Mouse (Mus musculus): ENCODE results near the gene Mlf2. TPM values are rescaled to one million over a fixed set of nuclear protein-coding genes. Genes with fewer than 3 reads are reported as not detected.

Mlf2 gene
- total RNA-seq, 1 experiment: 196 TPM

DNA sequence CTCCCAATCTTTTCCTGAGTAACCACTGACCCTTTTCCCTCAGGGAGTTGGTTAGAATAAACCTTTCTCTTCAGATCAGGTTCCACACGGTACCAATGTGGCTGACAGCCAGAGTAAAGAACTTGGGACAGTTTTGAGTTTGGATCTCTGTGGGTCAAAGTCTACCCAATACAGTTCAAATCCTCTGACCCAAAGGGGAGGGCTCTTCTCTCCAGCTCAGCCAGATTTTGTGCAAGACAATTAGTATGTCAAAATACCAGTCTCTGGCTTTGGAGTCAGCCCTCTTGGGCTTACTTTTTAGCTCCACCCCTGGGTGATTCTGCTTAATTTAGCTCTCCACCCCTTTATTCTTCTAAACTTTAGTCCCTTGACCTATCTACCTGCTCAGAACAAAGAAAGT, 955 bp upstream of the Mlf2 start:
- TF ChIP-seq ZC3H11A (IDR thresholded peaks at IDR 0.05; ENCODE audit: borderline replicate concordance, low read depth, low read length): no peak
- no peak for TF ChIP-seq CHD2 (IDR thresholded peaks at IDR 0.05; ENCODE audit: low read depth, low read length)
- no peak for TF ChIP-seq ZNF384 (IDR thresholded peaks at IDR 0.05; ENCODE audit: low read depth, low read length)
- no peak for TF ChIP-seq HCFC1 (IDR thresholded peaks at IDR 0.05; ENCODE audit: borderline replicate concordance, insufficient read depth, low read length)
- no peak for TF ChIP-seq MAFK (IDR thresholded peaks at IDR 0.05; ENCODE audit: insufficient read depth, low read depth, low read length)
- in situ Hi-C loops (cut with MboI; ENCODE audit: low sequenced_read_pairs in 2 of 2, unreplicated experiment in 2 of 2): no loop called here
- Histone ChIP-seq H3K4me1 (ENCODE audit: control insufficient read depth in 2 of 2, insufficient read depth in 2 of 2, low read length in 2 of 2, poor library complexity in 1 of 2) (peaks cover 2 to 13% of the 10 kb centered on the region in 2 experiments; a peak in 3 of 4 replicates), H3K27ac (ENCODE audit: insufficient read depth, low read depth, low read length, poor library complexity, severe bottlenecking) (peak overlapping the region; percentile 81; the same call in 1 of the 2 replicates), H3K9me3 (ENCODE audit: control insufficient read depth, insufficient read depth, low read depth, low read length) (no peaks in the 10 kb centered on the region), H3K9ac (ENCODE audit: insufficient read depth, low read depth, low read length, poor library complexity, severe bottlenecking) (no peak overlapping the region; the same call in 1 of the 2 replicates), H3K36me3 (ENCODE audit: control insufficient read depth, insufficient read depth, low read length, poor library complexity, severe bottlenecking) (peaks cover 19% of the 10 kb centered on the region), H3K4me3 (ENCODE audit: insufficient read depth in 1 of 2, low read depth in 1 of 2, low read length in 2 of 2, poor library complexity in 1 of 2, severe bottlenecking in 1 of 2) (peak overlapping the region; percentile 52 to 56; a peak in 3 of 4 replicates)
- no peak for DNase-seq (ENCODE audit: low read depth, low spot score)

DNA sequence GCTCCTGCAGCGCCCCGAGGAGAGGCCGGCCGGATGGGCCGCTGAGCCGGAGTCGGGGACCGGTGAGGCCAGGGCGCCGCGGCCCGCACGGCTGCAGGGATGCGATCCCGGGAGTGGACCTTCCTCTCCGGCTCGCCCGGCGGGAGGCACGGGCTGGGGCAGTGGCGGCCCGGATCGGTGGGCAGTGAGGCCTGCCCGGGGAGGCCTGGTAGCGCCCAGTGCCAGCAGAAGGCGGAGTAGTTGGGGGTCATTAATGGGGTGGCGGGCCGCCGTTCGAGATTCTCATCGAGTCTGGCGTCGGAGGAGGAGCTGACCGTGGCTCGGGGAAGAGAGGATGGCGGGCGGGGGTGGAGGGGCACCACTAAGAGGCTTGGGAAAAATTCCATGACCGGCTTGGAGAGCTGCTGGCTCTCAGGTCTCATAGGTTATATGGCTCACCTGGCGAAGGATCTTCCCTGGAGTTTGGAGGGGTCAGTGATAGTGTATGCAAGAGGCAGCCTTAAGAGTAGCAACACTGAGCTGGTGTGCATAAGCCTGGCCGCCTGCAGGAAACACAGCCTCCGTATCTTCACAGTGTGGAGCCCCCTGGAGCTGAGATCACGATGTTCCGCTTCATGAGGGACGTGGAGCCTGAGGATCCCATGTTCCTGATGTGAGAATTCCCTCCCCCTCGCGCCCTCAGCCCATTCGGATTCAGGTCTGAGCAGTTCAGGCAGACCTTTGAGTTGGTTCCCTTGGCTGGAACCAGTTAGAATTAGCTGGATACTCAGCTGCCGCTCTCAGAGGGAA, 533 bp downstream of the Mlf2 start:
- TF ChIP-seq CHD2 (IDR thresholded peaks at IDR 0.05; ENCODE audit: low read depth, low read length): no peak
- TF ChIP-seq ZC3H11A (IDR thresholded peaks at IDR 0.05; ENCODE audit: borderline replicate concordance, low read depth, low read length): no peak
- no peak for TF ChIP-seq HCFC1 (IDR thresholded peaks at IDR 0.05; ENCODE audit: borderline replicate concordance, insufficient read depth, low read length)
- TF ChIP-seq ZNF384 (IDR thresholded peaks at IDR 0.05; ENCODE audit: low read depth, low read length): no peak
- TF ChIP-seq MAFK (IDR thresholded peaks at IDR 0.05; ENCODE audit: insufficient read depth, low read depth, low read length): no peak
- in situ Hi-C loops (cut with MboI; ENCODE audit: low sequenced_read_pairs in 2 of 2, unreplicated experiment in 2 of 2): no loop called here
- H3K4me1 ChIP-seq (ENCODE audit: control insufficient read depth in 2 of 2, insufficient read depth in 2 of 2, low read length in 2 of 2, poor library complexity in 1 of 2): peaks cover 0 to 5% of the 10 kb centered on the region in 2 experiments; a peak in 1 of 4 replicates
- H3K9me3 ChIP-seq (ENCODE audit: control insufficient read depth, insufficient read depth, low read depth, low read length): no peaks in the 10 kb centered on the region
- peak overlapping the region; percentile 89 to 96 for H3K4me3 ChIP-seq (ENCODE audit: insufficient read depth in 1 of 2, low read depth in 1 of 2, low read length in 2 of 2, poor library complexity in 1 of 2, severe bottlenecking in 1 of 2)
- H3K9ac ChIP-seq (ENCODE audit: insufficient read depth, low read depth, low read length, poor library complexity, severe bottlenecking): peak overlapping the region; percentile 90
- peaks cover 31% of the 10 kb centered on the region for H3K36me3 ChIP-seq (ENCODE audit: control insufficient read depth, insufficient read depth, low read length, poor library complexity, severe bottlenecking)
- no peak for DNase-seq (ENCODE audit: low read depth, low spot score)
- H3K27ac ChIP-seq (ENCODE audit: insufficient read depth, low read depth, low read length, poor library complexity, severe bottlenecking): peak overlapping the region; percentile 62

DNA sequence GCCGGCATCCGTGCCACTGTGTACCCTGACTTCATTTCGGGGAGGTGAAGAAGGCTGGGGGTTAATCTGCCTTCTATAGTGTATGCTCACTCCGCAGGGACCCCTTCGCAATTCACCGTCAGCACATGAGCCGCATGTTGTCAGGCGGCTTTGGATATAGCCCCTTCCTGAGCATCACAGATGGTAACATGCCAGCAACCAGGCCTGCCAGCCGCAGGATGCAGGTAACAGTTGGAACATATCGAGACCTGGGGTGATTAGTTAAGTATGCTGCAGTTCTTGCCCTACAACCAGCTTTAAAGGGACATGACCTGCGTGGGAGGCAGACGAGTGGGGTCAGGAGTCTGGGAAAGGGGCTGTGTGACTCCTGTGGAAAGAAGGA, 1.1 kb downstream of the Mlf2 start:
- peaks cover 31% of the 10 kb centered on the region for H3K36me3 ChIP-seq (ENCODE audit: control insufficient read depth, insufficient read depth, low read length, poor library complexity, severe bottlenecking)
- TF ChIP-seq HCFC1 (IDR thresholded peaks at IDR 0.05; ENCODE audit: borderline replicate concordance, insufficient read depth, low read length) (no peak), MAFK (IDR thresholded peaks at IDR 0.05; ENCODE audit: insufficient read depth, low read depth, low read length) (no peak), CHD2 (IDR thresholded peaks at IDR 0.05; ENCODE audit: low read depth, low read length) (no peak), ZC3H11A (IDR thresholded peaks at IDR 0.05; ENCODE audit: borderline replicate concordance, low read depth, low read length) (no peak)
- no peak for DNase-seq (ENCODE audit: low read depth, low spot score)
- no peaks in the 10 kb centered on the region for H3K9me3 ChIP-seq (ENCODE audit: control insufficient read depth, insufficient read depth, low read depth, low read length)
- peaks cover 0 to 5% of the 10 kb centered on the region in 2 experiments; a peak in 1 of 4 replicates for H3K4me1 ChIP-seq (ENCODE audit: control insufficient read depth in 2 of 2, insufficient read depth in 2 of 2, low read length in 2 of 2, poor library complexity in 1 of 2)
- in situ Hi-C loops (cut with MboI; ENCODE audit: low sequenced_read_pairs in 2 of 2, unreplicated experiment in 2 of 2): no loop called here
- peak overlapping the region; percentile 90 for H3K9ac ChIP-seq (ENCODE audit: insufficient read depth, low read depth, low read length, poor library complexity, severe bottlenecking)
- peak overlapping the region; percentile 89 to 96 for H3K4me3 ChIP-seq (ENCODE audit: insufficient read depth in 1 of 2, low read depth in 1 of 2, low read length in 2 of 2, poor library complexity in 1 of 2, severe bottlenecking in 1 of 2)
- H3K27ac ChIP-seq (ENCODE audit: insufficient read depth, low read depth, low read length, poor library complexity, severe bottlenecking): no peak overlapping the region

DNA sequence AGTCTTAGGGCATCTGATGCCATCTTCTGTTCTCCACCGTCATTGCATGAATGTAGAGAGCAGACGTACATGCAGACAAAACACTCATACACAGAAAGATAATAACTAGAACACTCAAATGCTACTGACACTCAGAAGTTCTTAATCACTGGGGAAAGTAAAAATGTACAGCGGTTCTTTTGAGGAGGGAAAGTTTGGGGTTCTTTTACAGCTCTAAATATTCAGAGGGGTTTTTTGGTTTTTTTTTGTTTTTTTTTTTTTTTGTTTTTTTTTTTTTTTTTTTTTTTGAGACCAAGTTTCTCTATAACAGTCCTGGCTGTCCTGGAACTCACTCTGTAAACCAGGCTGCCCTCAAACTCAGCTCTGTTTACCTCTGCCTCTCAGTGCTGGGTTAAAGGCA, 1.9 kb downstream of the Mlf2 start:
- Histone ChIP-seq H3K36me3 (ENCODE audit: control insufficient read depth, insufficient read depth, low read length, poor library complexity, severe bottlenecking) (peaks cover 35% of the 10 kb centered on the region), H3K9me3 (ENCODE audit: control insufficient read depth, insufficient read depth, low read depth, low read length) (no peaks in the 10 kb centered on the region), H3K27ac (ENCODE audit: insufficient read depth, low read depth, low read length, poor library complexity, severe bottlenecking) (no peak overlapping the region), H3K4me3 (ENCODE audit: insufficient read depth in 1 of 2, low read depth in 1 of 2, low read length in 2 of 2, poor library complexity in 1 of 2, severe bottlenecking in 1 of 2) (no peak overlapping the region), H3K4me1 (ENCODE audit: control insufficient read depth in 2 of 2, insufficient read depth in 2 of 2, low read length in 2 of 2, poor library complexity in 1 of 2) (peaks cover 0 to 8% of the 10 kb centered on the region in 2 experiments; a peak in 1 of 4 replicates), H3K9ac (ENCODE audit: insufficient read depth, low read depth, low read length, poor library complexity, severe bottlenecking) (no peak overlapping the region)
- TF ChIP-seq CHD2 (IDR thresholded peaks at IDR 0.05; ENCODE audit: low read depth, low read length) (no peak), ZC3H11A (IDR thresholded peaks at IDR 0.05; ENCODE audit: borderline replicate concordance, low read depth, low read length) (no peak), HCFC1 (IDR thresholded peaks at IDR 0.05; ENCODE audit: borderline replicate concordance, insufficient read depth, low read length) (no peak), ZNF384 (IDR thresholded peaks at IDR 0.05; ENCODE audit: low read depth, low read length) (peak; percentile 46; the same call in 1 of the 2 replicates)
- DNase-seq (ENCODE audit: low read depth, low spot score): no peak
- in situ Hi-C loops (cut with MboI; ENCODE audit: low sequenced_read_pairs in 2 of 2, unreplicated experiment in 2 of 2): no loop called here

All from ES-E14 (cell line).